Mouse (Mus musculus): ENCODE measurements at regions not wholly inside any gene's neighbourhood (a gene's known extent, or its start where the extent isn't known, plus 50 kb on each side); places are given as distances from the start of the nearest gene placed in this dataset.

GRCm38 (mm10) chr9:63809901-63810587 is 52.2 kb upstream of the Smad3 start:
- WGBS (ENCODE audit: insufficient replicate concordance), result 68% methylated on average over 3 of the region's 3 CpGs
- Histone ChIP-seq H3K4me1 (replicated peaks) (no peaks in the 10 kb centered on the region), H3K27me3 (no peaks in the 10 kb centered on the region)

More at GRCm38 (mm10) chr9:63809901-63810587, 52.2 kb upstream of the Smad3 start:
- H3K27ac ChIP-seq (replicated peaks), result no peak overlapping the region
- H3K9me3 ChIP-seq (replicated peaks), result no peaks in the 10 kb centered on the region
- H3K36me3 ChIP-seq (replicated peaks), result no peaks in the 10 kb centered on the region
- ATAC-seq (ENCODE audit: insufficient read depth), result no peak
- H3K4me3 ChIP-seq (replicated peaks), result no peak overlapping the region
- H3K9ac ChIP-seq, result no peak overlapping the region
- no peak overlapping the region for H3K4me2 ChIP-seq

Measured in liver, embryonic 15.5 days (tissue).